Mouse (Mus musculus): ENCODE results near the gene Eif4a1. TPM values are rescaled to one million over a fixed set of nuclear protein-coding genes. Genes with fewer than 3 reads are reported as not detected.

Eif4a1 gene
- polyA plus RNA-seq, 1 experiment from 2014 or later = 420 TPM

DNA sequence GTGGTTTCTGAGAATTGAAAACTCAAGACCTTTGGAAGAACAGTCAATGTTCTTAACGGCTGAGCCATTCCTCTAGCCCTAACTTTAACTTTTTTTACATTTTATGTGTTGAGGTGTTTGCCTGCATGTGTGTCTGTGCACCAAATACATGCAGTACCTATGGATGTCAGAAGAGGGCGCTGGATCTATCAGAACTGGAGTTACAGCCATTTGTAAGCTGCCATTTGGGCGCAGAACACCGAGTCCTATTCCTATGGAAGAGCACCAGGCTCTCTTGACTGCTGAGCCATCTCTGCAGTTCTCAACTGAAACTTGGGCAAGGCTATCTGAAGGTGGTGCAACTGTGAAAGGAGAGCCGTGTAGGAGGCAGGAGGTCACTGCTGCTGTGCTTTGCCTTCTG, 26.4 kb upstream of the Eif4a1 start:
- Histone ChIP-seq H3K27ac (ENCODE audit: poor library complexity, severe bottlenecking) (no peak overlapping the region), H3K4me3 (no peak overlapping the region), H3K9me3 (replicated peaks) (0 out of 2 replicates have a peak, but pooled peaks cover 2% of the 10 kb centered on the region), H3K27me3 (replicated peaks) (no peaks in the 10 kb centered on the region), H3K4me1 (replicated peaks) (peaks cover 22% of the 10 kb centered on the region), H3K9ac (no peak overlapping the region), H3K36me3 (no peaks in the 10 kb centered on the region), H3K4me2 (no peak overlapping the region)
- 68% methylated on average over 5 of the region's 5 CpGs for WGBS
- no peak for ATAC-seq (ENCODE audit: insufficient number of reproducible peaks, low FRiP score)

DNA sequence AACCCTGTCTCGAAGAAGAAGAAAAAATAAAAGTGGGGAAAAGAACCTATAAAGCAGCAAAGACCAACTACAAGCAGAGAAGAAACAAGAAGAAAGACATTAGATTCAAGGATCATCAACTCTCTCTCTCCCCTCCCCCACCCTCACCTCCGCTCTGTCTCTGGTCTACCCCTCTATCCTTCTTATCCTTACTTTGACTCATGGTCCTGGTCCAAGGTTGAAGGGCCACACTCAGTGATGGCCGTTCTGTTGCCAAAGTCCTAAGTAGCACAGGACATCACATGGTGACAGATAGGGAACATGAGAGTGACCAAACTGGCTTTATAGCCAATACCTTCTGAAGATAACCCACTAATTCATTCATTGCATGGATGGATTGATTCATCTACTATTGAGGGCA, 25.2 kb upstream of the Eif4a1 start:
- no peaks in the 10 kb centered on the region for H3K27me3 ChIP-seq (replicated peaks)
- H3K4me3 ChIP-seq = no peak overlapping the region
- ATAC-seq (ENCODE audit: insufficient number of reproducible peaks, low FRiP score) = no peak
- no peak overlapping the region for H3K9ac ChIP-seq
- 0 out of 2 replicates have a peak, but pooled peaks cover 2% of the 10 kb centered on the region for H3K9me3 ChIP-seq (replicated peaks)
- H3K36me3 ChIP-seq = no peaks in the 10 kb centered on the region
- no peak overlapping the region for H3K4me2 ChIP-seq
- H3K4me1 ChIP-seq (replicated peaks) = peaks cover 26% of the 10 kb centered on the region
- WGBS = 81% methylated on average over 3 of the region's 3 CpGs
- no peak overlapping the region for H3K27ac ChIP-seq (ENCODE audit: poor library complexity, severe bottlenecking)

DNA sequence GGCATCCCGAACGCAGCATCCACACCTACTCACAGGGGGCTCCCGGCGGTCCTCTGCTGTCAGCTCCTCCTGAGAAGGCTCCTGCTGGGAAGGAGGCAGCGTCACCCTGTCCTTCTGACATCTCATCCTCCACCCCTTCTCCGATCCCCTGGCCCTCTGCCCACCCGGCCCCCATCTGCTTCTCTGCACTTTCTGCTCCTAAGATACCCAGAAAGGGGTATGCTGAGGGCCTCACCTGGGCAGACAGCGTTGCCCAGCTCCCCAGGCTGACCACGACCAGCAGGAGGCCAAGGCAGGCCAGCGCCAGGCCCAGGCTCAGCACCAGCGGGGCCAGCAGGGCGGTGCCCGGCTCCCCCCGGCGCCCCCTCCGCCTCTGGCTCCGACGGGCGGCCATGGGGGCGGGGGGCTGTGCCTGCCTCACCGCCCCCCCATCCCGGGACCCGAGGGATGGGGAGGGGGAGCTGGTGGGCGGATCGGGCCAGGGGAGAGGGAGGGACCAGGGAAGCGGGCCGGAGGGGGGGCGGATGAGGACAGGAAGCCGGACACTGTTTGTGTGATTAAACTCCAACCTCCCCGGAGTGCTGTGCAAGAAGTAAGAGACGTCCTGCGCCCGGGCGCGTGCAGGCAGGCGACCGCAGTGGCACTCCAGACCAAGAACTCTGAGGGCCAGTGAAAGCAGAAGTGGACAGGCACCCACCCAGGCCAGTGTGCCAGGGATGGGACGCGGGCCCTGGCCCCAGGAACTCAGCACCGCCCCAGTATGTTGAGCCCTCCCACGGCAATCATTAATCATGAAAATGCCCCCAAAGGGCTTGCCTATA, 23.3 kb upstream of the Eif4a1 start, which contains the start of the genes Tnfsf12 and Tnfsfm13:
Tnfsf12 (minus strand) TSS at position 489 of the 821 bp plus-strand sequence.
Tnfsfm13 (minus strand) TSS at position 738 of the 821 bp plus-strand sequence.
- 0 out of 2 replicates have a peak, but pooled peaks cover 2% of the 10 kb centered on the region for H3K9me3 ChIP-seq (replicated peaks)
- H3K27me3 ChIP-seq (replicated peaks) = no peaks in the 10 kb centered on the region
- H3K9ac ChIP-seq = peak within 1 kb of the TSS; percentile 74
- 1% methylated on average over 39 of the region's 41 CpGs for WGBS
- no peaks in the 10 kb centered on the region for H3K36me3 ChIP-seq
- peak within 1 kb of the TSS; percentile 58 for H3K4me3 ChIP-seq
- H3K27ac ChIP-seq (ENCODE audit: poor library complexity, severe bottlenecking) = peak within 1 kb of the TSS; percentile 33
- H3K4me1 ChIP-seq (replicated peaks) = peaks cover 26% of the 10 kb centered on the region
- ATAC-seq (ENCODE audit: insufficient number of reproducible peaks, low FRiP score) = peak; percentile 73
- peak within 1 kb of the TSS; percentile 86 for H3K4me2 ChIP-seq

DNA sequence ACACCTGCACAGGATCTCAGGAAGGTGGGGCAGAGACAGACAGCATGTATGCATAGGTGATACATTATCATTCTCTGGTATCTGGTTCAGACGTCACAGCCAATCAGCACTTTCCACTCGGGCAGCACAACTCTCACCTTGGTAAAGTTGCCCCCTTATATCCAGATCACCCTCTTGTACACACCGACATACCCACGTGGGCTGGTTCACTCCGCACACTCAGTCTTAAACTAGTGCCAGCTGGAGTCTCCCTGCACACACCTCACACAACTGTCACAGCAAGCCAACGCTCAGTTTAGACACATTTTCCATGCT, 22.8 kb upstream of the Eif4a1 start:
- Histone ChIP-seq H3K4me1 (replicated peaks) (peaks cover 21% of the 10 kb centered on the region), H3K27me3 (replicated peaks) (no peaks in the 10 kb centered on the region), H3K36me3 (no peaks in the 10 kb centered on the region), H3K9me3 (replicated peaks) (0 out of 2 replicates have a peak, but pooled peaks cover 2% of the 10 kb centered on the region), H3K4me2 (peak overlapping the region; percentile 86), H3K27ac (ENCODE audit: poor library complexity, severe bottlenecking) (peak overlapping the region; percentile 33; the same call in 1 of the 2 replicates), H3K9ac (peak overlapping the region; percentile 74), H3K4me3 (peak overlapping the region; percentile 58)
- peak; percentile 28 for ATAC-seq (ENCODE audit: insufficient number of reproducible peaks, low FRiP score)
- WGBS = 31% methylated on average over 6 of the region's 6 CpGs

DNA sequence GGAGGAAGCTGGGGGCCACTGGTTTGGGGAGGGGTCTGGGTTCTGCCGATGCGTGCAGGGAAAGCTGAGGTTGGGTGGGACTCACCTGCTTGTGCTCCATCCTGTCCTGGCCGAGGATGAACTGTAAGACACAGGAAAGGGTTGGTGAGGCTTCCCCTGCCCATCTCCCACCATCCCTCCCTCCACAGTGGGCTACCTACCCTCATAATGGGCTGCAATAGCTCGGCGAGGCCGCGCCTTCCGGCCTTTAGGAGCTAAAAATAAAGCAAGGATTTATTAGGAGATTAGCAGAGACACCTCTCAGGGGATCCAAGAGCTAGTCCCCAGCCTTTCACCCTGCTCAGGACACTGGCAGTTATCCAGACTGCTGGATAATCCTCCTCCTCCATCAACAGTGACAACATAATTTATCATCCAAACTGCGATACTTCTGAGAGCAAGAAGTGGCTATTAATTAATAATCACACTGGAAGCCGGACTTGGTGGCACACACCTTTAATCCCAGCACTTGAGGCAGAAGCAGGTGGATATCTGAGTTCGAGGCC, 21.3 kb upstream of the Eif4a1 start:
- peaks cover 14% of the 10 kb centered on the region for H3K4me1 ChIP-seq (replicated peaks)
- H3K36me3 ChIP-seq = no peaks in the 10 kb centered on the region
- no peaks in the 10 kb centered on the region for H3K27me3 ChIP-seq (replicated peaks)
- no peak overlapping the region for H3K4me2 ChIP-seq
- H3K9ac ChIP-seq = no peak overlapping the region
- no peak for ATAC-seq (ENCODE audit: insufficient number of reproducible peaks, low FRiP score)
- WGBS = 57% methylated on average over 11 of the region's 11 CpGs
- 0 out of 2 replicates have a peak, but pooled peaks cover under 1% of the 10 kb centered on the region for H3K9me3 ChIP-seq (replicated peaks)
- H3K4me3 ChIP-seq = no peak overlapping the region
- H3K27ac ChIP-seq (ENCODE audit: poor library complexity, severe bottlenecking) = no peak overlapping the region

DNA sequence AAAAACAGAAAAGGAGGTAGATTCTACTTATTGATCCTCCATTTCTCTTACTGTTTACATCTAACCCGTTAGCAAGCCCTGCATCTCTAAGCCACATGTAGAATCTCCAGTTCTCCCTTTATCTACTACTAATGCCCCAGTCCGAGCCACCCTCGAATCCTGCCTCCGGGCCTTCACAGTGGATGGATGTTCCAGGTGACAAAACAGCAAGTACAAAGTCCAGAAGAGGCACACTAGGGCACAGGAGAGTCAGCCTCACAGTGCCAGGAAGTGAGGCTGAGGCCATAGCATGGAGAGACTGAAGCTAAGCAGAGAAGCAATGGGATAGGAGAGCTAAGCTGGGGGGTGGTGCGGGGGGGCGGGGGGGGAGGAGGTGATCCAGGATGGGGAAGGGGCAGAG, 20.6 kb upstream of the Eif4a1 start:
- 89% methylated on average over 6 of the region's 6 CpGs for WGBS
- Histone ChIP-seq H3K4me2 (no peak overlapping the region), H3K9me3 (replicated peaks) (no peaks in the 10 kb centered on the region), H3K36me3 (no peaks in the 10 kb centered on the region), H3K27me3 (replicated peaks) (no peaks in the 10 kb centered on the region), H3K4me1 (replicated peaks) (peaks cover 14% of the 10 kb centered on the region), H3K4me3 (no peak overlapping the region), H3K27ac (ENCODE audit: poor library complexity, severe bottlenecking) (no peak overlapping the region), H3K9ac (no peak overlapping the region)
- no peak for ATAC-seq (ENCODE audit: insufficient number of reproducible peaks, low FRiP score)

DNA sequence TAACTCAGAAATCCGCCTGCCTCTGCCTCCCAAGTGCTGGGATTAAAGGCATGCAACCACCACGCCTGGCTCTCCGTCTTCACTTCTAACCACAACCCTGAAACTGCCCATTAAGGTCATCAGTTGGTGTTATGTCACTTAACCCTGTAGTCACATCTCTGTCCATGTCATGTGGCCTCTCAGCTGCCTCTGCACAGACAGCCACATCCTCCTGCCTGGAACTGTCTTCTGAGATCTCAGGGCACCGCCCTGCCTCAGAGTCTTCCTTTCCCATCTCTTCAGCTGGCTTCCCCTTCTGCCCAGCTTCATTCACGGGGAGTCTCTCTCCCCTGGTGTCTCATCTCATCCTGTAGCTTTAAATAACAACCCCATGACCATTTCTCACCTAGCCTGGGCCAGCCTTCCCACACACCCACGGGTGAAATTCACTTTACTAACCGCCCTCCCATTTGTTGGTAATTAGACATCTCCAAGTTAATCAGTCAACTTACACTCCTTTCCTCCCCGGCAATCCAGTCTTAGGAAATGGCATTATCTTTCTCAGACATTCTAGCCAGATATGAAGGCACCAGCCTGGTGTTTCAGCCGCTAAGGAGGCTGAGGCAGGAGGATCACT, 20.1 kb upstream of the Eif4a1 start:
- Histone ChIP-seq H3K36me3 (no peaks in the 10 kb centered on the region), H3K4me2 (no peak overlapping the region), H3K27ac (ENCODE audit: poor library complexity, severe bottlenecking) (no peak overlapping the region), H3K9me3 (replicated peaks) (no peaks in the 10 kb centered on the region), H3K4me3 (no peak overlapping the region), H3K4me1 (replicated peaks) (peaks cover 14% of the 10 kb centered on the region), H3K9ac (no peak overlapping the region), H3K27me3 (replicated peaks) (no peaks in the 10 kb centered on the region)
- 62% methylated on average over 9 of the region's 9 CpGs for WGBS
- ATAC-seq (ENCODE audit: insufficient number of reproducible peaks, low FRiP score) = no peak

DNA sequence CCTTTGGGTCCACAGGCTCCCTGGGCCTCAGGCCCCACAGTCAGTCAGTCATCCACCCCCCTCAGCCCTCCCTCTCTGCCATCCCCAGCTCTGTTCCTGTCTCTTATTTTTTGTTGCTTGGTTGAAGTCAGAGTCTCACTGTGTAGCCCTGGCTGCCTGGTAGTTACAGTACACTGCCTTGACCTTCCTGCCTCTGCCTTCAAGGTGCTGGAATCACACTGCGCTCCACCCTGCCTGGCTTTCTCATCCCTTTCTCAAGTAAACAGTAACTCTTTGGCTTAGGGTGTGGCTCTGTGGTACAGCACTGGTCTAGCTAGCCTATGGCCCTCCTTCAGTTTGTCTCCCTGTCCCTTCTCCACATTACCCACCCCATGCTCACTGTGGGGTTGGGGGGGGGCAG, 17.7 kb upstream of the Eif4a1 start:
- no peak for ATAC-seq (ENCODE audit: insufficient number of reproducible peaks, low FRiP score)
- Histone ChIP-seq H3K4me2 (no peak overlapping the region), H3K27ac (ENCODE audit: poor library complexity, severe bottlenecking) (no peak overlapping the region), H3K36me3 (no peaks in the 10 kb centered on the region), H3K9me3 (replicated peaks) (no peaks in the 10 kb centered on the region), H3K4me3 (no peak overlapping the region), H3K27me3 (replicated peaks) (no peaks in the 10 kb centered on the region), H3K9ac (no peak overlapping the region), H3K4me1 (replicated peaks) (peaks cover 27% of the 10 kb centered on the region)
- 89% methylated on average over 1 of the region's 1 CpGs for WGBS

DNA sequence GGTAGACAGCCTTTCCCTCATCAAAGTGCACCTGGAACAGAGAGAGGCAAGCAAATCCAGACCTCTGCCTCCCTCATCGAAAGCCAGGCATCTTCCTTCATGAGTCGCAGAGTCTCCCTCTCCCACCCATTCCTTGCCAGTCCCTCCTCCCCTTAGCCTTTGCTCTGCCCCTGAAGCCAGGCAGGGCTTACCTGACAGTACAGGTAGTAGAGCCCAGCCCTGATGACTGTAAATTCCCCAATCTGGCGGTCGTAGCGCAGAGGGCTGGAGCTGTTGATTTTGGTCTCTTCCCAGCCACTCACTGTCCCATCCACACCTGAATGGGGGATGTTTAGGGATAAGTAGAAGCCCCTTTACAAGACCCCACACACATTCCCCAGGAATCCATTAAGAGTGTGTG, 14.8 kb upstream of the Eif4a1 start:
- H3K4me2 ChIP-seq = no peak overlapping the region
- WGBS = 47% methylated on average over 5 of the region's 5 CpGs
- H3K4me3 ChIP-seq = no peak overlapping the region
- H3K9ac ChIP-seq = peak overlapping the region; percentile 29; the same call in 1 of the 2 replicates
- no peaks in the 10 kb centered on the region for H3K9me3 ChIP-seq (replicated peaks)
- H3K27me3 ChIP-seq (replicated peaks) = no peaks in the 10 kb centered on the region
- H3K27ac ChIP-seq (ENCODE audit: poor library complexity, severe bottlenecking) = no peak overlapping the region
- H3K4me1 ChIP-seq (replicated peaks) = peaks cover 29% of the 10 kb centered on the region
- no peak for ATAC-seq (ENCODE audit: insufficient number of reproducible peaks, low FRiP score)
- H3K36me3 ChIP-seq = no peaks in the 10 kb centered on the region

DNA sequence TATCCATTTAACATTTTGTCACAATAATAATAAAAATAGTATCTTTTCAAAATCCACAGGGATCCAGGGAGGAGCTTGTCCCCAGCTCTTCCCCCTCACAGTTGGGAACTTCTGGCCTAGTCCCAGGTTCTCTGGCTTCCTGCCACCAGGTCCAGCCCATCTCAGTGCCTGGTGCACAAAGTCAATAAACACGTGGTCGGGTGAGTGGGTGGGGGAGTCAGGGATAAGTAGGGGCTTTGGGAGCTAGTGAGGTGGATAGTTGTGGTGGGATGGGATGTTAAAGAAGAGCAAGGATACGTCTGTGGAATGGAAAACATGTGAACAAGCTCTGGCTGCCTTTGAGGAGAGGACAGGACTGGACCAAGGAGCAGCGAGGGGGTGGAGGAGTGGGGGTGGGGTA, 14.2 kb upstream of the Eif4a1 start:
- Histone ChIP-seq H3K27me3 (replicated peaks) (no peaks in the 10 kb centered on the region), H3K27ac (ENCODE audit: poor library complexity, severe bottlenecking) (no peak overlapping the region), H3K9me3 (replicated peaks) (no peaks in the 10 kb centered on the region), H3K36me3 (no peaks in the 10 kb centered on the region), H3K4me1 (replicated peaks) (peaks cover 29% of the 10 kb centered on the region), H3K4me2 (no peak overlapping the region), H3K4me3 (no peak overlapping the region), H3K9ac (peak overlapping the region; percentile 29; the same call in 1 of the 2 replicates)
- ATAC-seq (ENCODE audit: insufficient number of reproducible peaks, low FRiP score) = no peak
- 11% methylated on average over 4 of the region's 4 CpGs for WGBS

DNA sequence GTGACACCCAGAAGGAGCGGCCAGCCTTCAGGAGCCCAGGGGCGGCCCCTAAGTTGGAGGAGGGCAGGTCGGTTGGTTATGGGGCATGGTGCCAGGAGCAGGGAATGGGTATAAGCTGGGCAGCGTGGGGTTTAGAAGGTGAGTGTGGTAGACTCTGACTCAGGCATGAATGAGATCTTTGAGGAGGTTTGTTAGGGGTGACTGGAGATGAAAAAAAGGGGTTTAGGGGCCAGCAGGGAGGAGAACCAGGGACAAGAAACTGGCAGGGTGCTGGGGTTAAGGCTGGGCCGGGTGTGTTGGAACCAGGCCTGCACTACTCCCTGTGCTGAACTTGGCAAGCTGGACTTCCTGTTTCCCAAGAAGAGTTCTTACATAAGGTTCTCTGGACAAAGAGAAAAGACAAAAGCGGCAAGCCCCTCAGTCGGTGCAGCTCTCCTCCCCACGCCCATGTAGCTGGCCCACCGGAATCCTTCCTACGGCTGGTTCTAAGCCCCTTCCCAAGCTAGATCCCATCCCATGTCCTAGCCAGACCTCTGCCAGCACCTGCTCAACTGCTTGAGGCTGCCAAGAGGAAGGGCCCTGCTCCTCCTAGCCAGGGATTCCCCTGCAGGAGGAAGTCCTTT, 13.4 kb upstream of the Eif4a1 start, which contains the start of gene Tnfsf13:
Tnfsf13 (minus strand) TSS at position 259 of the 623 bp plus-strand sequence.
- H3K4me1 ChIP-seq (replicated peaks) = peaks cover 34% of the 10 kb centered on the region
- no peak within 1 kb of the TSS for H3K4me3 ChIP-seq
- peak within 1 kb of the TSS; percentile 77 for H3K27ac ChIP-seq (ENCODE audit: poor library complexity, severe bottlenecking)
- no peak for ATAC-seq (ENCODE audit: insufficient number of reproducible peaks, low FRiP score)
- peak within 1 kb of the TSS; percentile 29; the same call in 1 of the 2 replicates for H3K9ac ChIP-seq
- H3K9me3 ChIP-seq (replicated peaks) = no peaks in the 10 kb centered on the region
- H3K36me3 ChIP-seq = no peaks in the 10 kb centered on the region
- no peaks in the 10 kb centered on the region for H3K27me3 ChIP-seq (replicated peaks)
- H3K4me2 ChIP-seq = peak within 1 kb of the TSS; percentile 30; the same call in 1 of the 2 replicates
- 64% methylated on average over 10 of the region's 10 CpGs for WGBS

All from heart, embryonic 12.5 days (tissue).